Mouse (Mus musculus) stomach, postnatal 0 days (tissue): ENCODE results near the gene H2-Ab1.

ENCODE experiments used
- CTCF ChIP-seq: IDR thresholded peaks from 2 replicates; pipeline ENCODE4 v1.5.1; 2016; ENCODE audit warnings: antibody characterized with exemption, low read depth, mild to moderate bottlenecking, moderate library complexity
- EP300 ChIP-seq: optimal IDR thresholded peaks from 2 replicates; pipeline ENCODE3; 2016; ENCODE audit warnings: antibody characterized with exemption

- TF ChIP-seq EP300 (no peak), CTCF (no peak)
Observed at GRCm38 (mm10) chr17:34217986-34218385, 39.5 kb upstream of the H2-Ab1 start.
